Mouse (Mus musculus) CD4-positive, CD25-positive, alpha-beta regulatory T cell, adult 2 months (primary cell): ENCODE measurements around the gene Rbbp5.

Experiments
- DNase-seq: peaks from one replicate; pipeline ENCODE4 v3.0.0-alpha.2; 2012; ENCODE audit warnings: low read depth, low spot score

Gene Rbbp5

GRCm38 (mm10) chr1:132500535-132500934 lies 23.4 kb downstream of the Rbbp5 start:
- DNase-seq = no peak

- no peak for DNase-seq
Measured at GRCm38 (mm10) chr1:132505155-132505554, 28.0 kb downstream of the Rbbp5 start.

GRCm38 (mm10) chr1:132506058-132506457 lies 28.9 kb downstream of the Rbbp5 start, which contains the start of gene Tmem81:
Gene Tmem81, plus strand, starts transcription at chr1:132506230.
- no peak for DNase-seq

- no peak for DNase-seq
Measured at GRCm38 (mm10) chr1:132506656-132507055, 29.5 kb downstream of the Rbbp5 start.

GRCm38 (mm10) chr1:132509771-132510170 lies 32.6 kb downstream of the Rbbp5 start:
- DNase-seq = no peak

GRCm38 (mm10) chr1:132511521-132511920 lies 34.4 kb downstream of the Rbbp5 start:
- no peak for DNase-seq

- DNase-seq = no peak
Measured at GRCm38 (mm10) chr1:132512106-132512505, 34.9 kb downstream of the Rbbp5 start.

- no peak for DNase-seq
Measured at GRCm38 (mm10) chr1:132515339-132515738, 38.2 kb downstream of the Rbbp5 start.

GRCm38 (mm10) chr1:132516776-132517175 lies 39.6 kb downstream of the Rbbp5 start:
- no peak for DNase-seq

- DNase-seq = no peak
Measured at GRCm38 (mm10) chr1:132518621-132519020, 41.5 kb downstream of the Rbbp5 start.

GRCm38 (mm10) chr1:132519734-132520133 lies 42.6 kb downstream of the Rbbp5 start:
- no peak for DNase-seq

- peak; percentile 56 for DNase-seq
Measured at GRCm38 (mm10) chr1:132520764-132521163, 43.6 kb downstream of the Rbbp5 start.

- DNase-seq = no peak
Measured at GRCm38 (mm10) chr1:132523048-132523447, 45.9 kb downstream of the Rbbp5 start.

GRCm38 (mm10) chr1:132523920-132524319 lies 46.8 kb downstream of the Rbbp5 start:
- DNase-seq = peak; percentile 63

GRCm38 (mm10) chr1:132525832-132526231 lies 48.7 kb downstream of the Rbbp5 start:
- DNase-seq = peak; percentile 58

- DNase-seq = no peak
Measured at GRCm38 (mm10) chr1:132528071-132528470, 50.9 kb downstream of the Rbbp5 start.

GRCm38 (mm10) chr1:132528647-132529334 lies 51.6 kb downstream of the Rbbp5 start:
- no peak for DNase-seq

- no peak for DNase-seq
Measured at GRCm38 (mm10) chr1:132530631-132531191, 53.5 kb downstream of the Rbbp5 start.

GRCm38 (mm10) chr1:132532521-132532920 lies 55.4 kb downstream of the Rbbp5 start:
- no peak for DNase-seq

- no peak for DNase-seq
Measured at GRCm38 (mm10) chr1:132533840-132534239, 56.7 kb downstream of the Rbbp5 start.

GRCm38 (mm10) chr1:132535541-132535940 lies 58.4 kb downstream of the Rbbp5 start:
- no peak for DNase-seq

GRCm38 (mm10) chr1:132536416-132536815 lies 59.3 kb downstream of the Rbbp5 start:
- DNase-seq = no peak

GRCm38 (mm10) chr1:132537736-132538135 lies 60.6 kb downstream of the Rbbp5 start:
- DNase-seq = no peak
